Comparison of ENCODE assay signal across 22 mouse cellular contexts in the genomic region with DNA sequence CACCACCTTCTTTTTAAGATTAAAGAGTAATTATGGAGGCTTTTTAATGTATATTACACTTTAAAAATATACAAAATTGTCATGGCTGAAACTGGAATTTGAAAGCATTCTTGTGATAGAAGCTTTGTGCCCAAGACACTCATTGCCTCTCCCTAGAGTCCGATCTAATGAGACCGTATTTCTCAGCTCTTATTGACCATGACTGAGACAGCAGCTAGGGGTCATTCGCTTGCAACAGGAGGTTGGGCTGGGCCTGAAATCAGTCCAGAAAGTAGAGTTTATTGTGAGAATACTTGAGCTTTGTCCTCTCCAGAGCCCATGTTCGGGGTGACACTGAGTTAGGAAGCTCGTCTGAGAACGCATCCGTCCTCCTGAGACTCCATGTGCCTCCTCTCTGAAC.
"Had no signal": no experiment of that assay in that cellular context is flagged by ENCODE, and none has a peak within 500 bp of the region (broad histone marks: within the 10 kb centered on the region; RNA-seq: fewer than 3 reads in every experiment).

No protein-coding gene starts in this region.

- H3K27ac ChIP-seq: layer of hippocampus, adult 2 months; limb, embryonic 10.5 days; limb, embryonic 13.5 days; liver, embryonic 12.5 days; liver, embryonic 15.5 days; lung, embryonic 15.5 days; midbrain, embryonic 12.5 days; neural tube, embryonic 13.5 days; stomach, embryonic 15.5 days had no signal

- H3K9me3 ChIP-seq: limb, embryonic 10.5 days; limb, embryonic 13.5 days; liver, embryonic 12.5 days; liver, embryonic 15.5 days; lung, embryonic 15.5 days; midbrain, embryonic 12.5 days; neural tube, embryonic 13.5 days; stomach, embryonic 15.5 days had no signal

- ATAC-seq: liver, embryonic 12.5 days; midbrain, embryonic 16.5 days had no signal

- DNase-seq: kidney, postnatal 25 days; layer of hippocampus, adult 9-11 months; liver; lung, adult 18-20 months; lung, postnatal 10 days; lung, postnatal 36 days; retina, postnatal 1 day; right cerebral cortex, postnatal 25 days; spleen, adult 18-20 months; thymus, postnatal 25 days had no signal

- H3K36me3 ChIP-seq: limb, embryonic 10.5 days; limb, embryonic 13.5 days; liver, embryonic 12.5 days; liver, embryonic 15.5 days; lung, embryonic 15.5 days; midbrain, embryonic 12.5 days; neural tube, embryonic 13.5 days; stomach, embryonic 15.5 days had no signal

- H3K4me2 ChIP-seq: limb, embryonic 13.5 days; liver, embryonic 12.5 days; liver, embryonic 15.5 days; lung, embryonic 15.5 days; midbrain, embryonic 12.5 days; neural tube, embryonic 13.5 days; stomach, embryonic 15.5 days had no signal

- H3K4me3 ChIP-seq: layer of hippocampus, adult 2 months; limb, embryonic 10.5 days; limb, embryonic 13.5 days; liver, embryonic 12.5 days; liver, embryonic 15.5 days; lung, embryonic 15.5 days; megakaryocyte, embryonic 14.5 days; midbrain, embryonic 12.5 days; myocyte; neural tube, embryonic 13.5 days; stomach, embryonic 15.5 days had no signal

- H3K9ac ChIP-seq: limb, embryonic 13.5 days; liver, embryonic 12.5 days; liver, embryonic 15.5 days; lung, embryonic 15.5 days; midbrain, embryonic 12.5 days; neural tube, embryonic 13.5 days; stomach, embryonic 15.5 days had no signal

- H3K4me1 ChIP-seq: liver, embryonic 12.5 days; liver, embryonic 15.5 days; megakaryocyte, embryonic 14.5 days; midbrain, embryonic 12.5 days had no signal

- H3K27me3 ChIP-seq: liver, embryonic 12.5 days; liver, embryonic 15.5 days; lung, embryonic 15.5 days; neural tube, embryonic 13.5 days; stomach, embryonic 15.5 days had no signal
